Mouse (Mus musculus): ENCODE results near the gene Golga4.

GRCm38 (mm10) chr9:118478458-118478838, 27.6 kb upstream of the Golga4 start:
- no peak for TF ChIP-seq POLR2A (IDR thresholded peaks at IDR 0.05; ENCODE audit: low read depth, low read length)
- TF ChIP-seq CTCF (IDR thresholded peaks at IDR 0.05; ENCODE audit: borderline replicate concordance, insufficient read depth, low read length) = no peak
